Mouse (Mus musculus) embryonic fibroblast, embryonic 13.5 days (primary cell): ENCODE data around the gene Gadd45b.

Experiments
- CTCF ChIP-seq: IDR thresholded peaks from 2 replicates; pipeline ENCODE4 v1.5.1; 2011; ENCODE audit warnings: mild to moderate bottlenecking, control low read depth, low read length, moderate library complexity, borderline replicate concordance; ENCODE audit not compliant: insufficient read depth
- POLR2A ChIP-seq: IDR thresholded peaks from 2 replicates; pipeline ENCODE4 v1.6.1; 2011; ENCODE audit warnings: low read depth, mild to moderate bottlenecking, control low read depth, low read length, moderate library complexity

DNA sequence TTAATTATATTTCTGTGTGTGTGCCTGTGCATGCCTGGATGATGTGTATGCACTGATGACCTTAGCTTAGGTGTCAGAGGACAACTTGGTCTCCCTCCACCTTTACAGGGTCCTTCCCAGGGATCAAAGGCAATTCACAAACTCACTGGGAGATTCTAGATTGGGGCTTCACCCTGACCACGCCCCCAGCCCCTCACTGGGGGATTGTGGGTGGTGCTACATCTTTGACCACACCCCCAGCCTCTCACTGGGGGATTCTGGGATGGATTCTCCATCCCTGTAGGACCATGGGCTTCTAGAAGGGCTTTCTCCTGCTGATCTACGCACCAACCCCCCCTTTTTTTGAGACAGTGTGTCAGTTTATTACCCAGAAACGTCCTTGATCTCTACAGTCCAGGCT, 4.4 kb upstream of the Gadd45b start:
- no peak for TF ChIP-seq CTCF
- TF ChIP-seq POLR2A, result no peak
